13 mouse cellular contexts compared by ENCODE assay signal in the genomic region with DNA sequence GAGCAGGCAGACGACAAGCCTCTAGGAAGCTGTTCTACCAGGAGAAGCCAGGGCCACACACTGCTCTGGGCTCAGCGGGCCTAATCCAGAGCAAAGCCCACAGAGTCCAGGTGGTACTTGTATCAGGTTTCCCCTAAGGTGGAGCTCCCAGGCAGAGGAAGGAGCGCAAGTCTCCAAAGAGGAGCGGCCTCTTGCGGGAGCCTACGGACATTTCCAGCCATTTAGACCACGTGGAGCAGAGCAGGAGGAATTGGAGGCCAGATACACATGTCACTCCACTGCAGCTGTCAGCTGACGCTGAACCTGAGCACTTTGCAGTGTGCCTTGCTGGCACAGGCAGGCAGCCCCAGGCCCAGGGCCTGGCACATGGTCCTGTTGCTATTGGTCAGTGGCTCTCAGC. TPM values are rescaled to one million over a fixed set of nuclear protein-coding genes. Genes with fewer than 3 reads are reported as not detected.
DNase-seq lines count a peak whose midpoint lies in the region; ATAC-seq and TF ChIP-seq lines count a peak whose summit lies in the region.
"Had no signal": no experiment of that assay in that cellular context is flagged by ENCODE, and none has a peak within 500 bp of the region (broad histone marks: within the 10 kb centered on the region; RNA-seq: fewer than 3 reads in every experiment).

No protein-coding gene starts in this region.

- 50% methylated on average over 8 of the region's 8 CpGs for WGBS in hindbrain, embryonic 12.5 days
- 46% methylated on average over 8 of the region's 8 CpGs for WGBS in hindbrain, postnatal 0 days
- 59% methylated on average over 8 of the region's 8 CpGs for whole genome bisulfite sequencing in limb, embryonic 10.5 days

- H3K4me2 ChIP-seq in hindbrain, embryonic 12.5 days (replicated peaks) = no peak overlapping the region
- no peak overlapping the region for H3K4me2 ChIP-seq in hindbrain, postnatal 0 days (ENCODE audit: low read depth, low read length)

- no peaks in the 10 kb centered on the region for H3K9me3 ChIP-seq in hindbrain, embryonic 12.5 days (replicated peaks)
- no peaks in the 10 kb centered on the region for H3K9me3 ChIP-seq in hindbrain, postnatal 0 days (ENCODE audit: low read length)
- no peaks in the 10 kb centered on the region for H3K9me3 ChIP-seq in limb, embryonic 10.5 days (replicated peaks)

- H3K9ac ChIP-seq in hindbrain, embryonic 12.5 days = no peak overlapping the region
- no peak overlapping the region for H3K9ac ChIP-seq in hindbrain, postnatal 0 days (replicated peaks; ENCODE audit: low read length)
- H3K9ac ChIP-seq: forebrain, postnatal 0 days had no signal

- peaks cover 79% of the 10 kb centered on the region for H3K4me1 ChIP-seq in hindbrain, embryonic 12.5 days
- peaks cover 28% of the 10 kb centered on the region for H3K4me1 ChIP-seq in hindbrain, postnatal 0 days (ENCODE audit: insufficient read depth, low read length)
- peaks cover 94% of the 10 kb centered on the region for H3K4me1 ChIP-seq in limb, embryonic 10.5 days

- ATAC-seq in hindbrain, embryonic 12.5 days (ENCODE audit: low FRiP score) = no peak
- ATAC-seq in hindbrain, postnatal 0 days = no peak
- ATAC-seq in erythroid progenitor cell, adult 5-6 weeks (replicated peaks; ENCODE audit: low FRiP score, poor library complexity, severe bottlenecking) = no peak
- ATAC-seq: forebrain, postnatal 0 days; inflammation-experienced regulatory T-cells, adult 6 months had no signal

- H3K36me3 ChIP-seq in hindbrain, embryonic 12.5 days = no peaks in the 10 kb centered on the region
- no peaks in the 10 kb centered on the region for H3K36me3 ChIP-seq in hindbrain, postnatal 0 days (ENCODE audit: insufficient read depth, low read length)
- 0 out of 2 replicates have a peak, but pooled peaks cover 7% of the 10 kb centered on the region for H3K36me3 ChIP-seq in limb, embryonic 10.5 days

- H3K27ac ChIP-seq in hindbrain, embryonic 12.5 days = 0 out of 2 replicates have a peak overlapping the region, but pooled peaks have one; percentile 24
- no peak overlapping the region for H3K27ac ChIP-seq in hindbrain, postnatal 0 days
- H3K27ac ChIP-seq in limb, embryonic 10.5 days = peak overlapping the region; percentile 71
- H3K27ac ChIP-seq: heart, adult 2 months had no signal

- DNase-seq in cerebellum, adult 18-20 months = peak; percentile 9 to 15
- DNase-seq in cerebellum, postnatal 4 days (ENCODE audit: low spot score in 2 of 2) = no peak
- DNase-seq in hindbrain, postnatal 0 days (ENCODE audit: low spot score) = no peak
- peak; percentile 29 for DNase-seq in cerebellum, adult 9-10 months
- no peak for DNase-seq in limb, embryonic 10.5 days (ENCODE audit: low spot score)
- no peak for DNase-seq in left cerebral cortex, adult 8-10 months (ENCODE audit: low spot score in 2 of 2)
- DNase-seq: forebrain, postnatal 0 days; heart, adult 2 months; lung, adult 18-20 months; thymus, postnatal 25 days had no signal

- H3K27me3 ChIP-seq in hindbrain, embryonic 12.5 days = no peaks in the 10 kb centered on the region
- H3K27me3 ChIP-seq in hindbrain, postnatal 0 days (ENCODE audit: insufficient read depth, low read length) = no peaks in the 10 kb centered on the region
- peaks cover 7% of the 10 kb centered on the region; the same call in 1 of the 2 replicates for H3K27me3 ChIP-seq in limb, embryonic 10.5 days (ENCODE audit: low read depth, poor library complexity, severe bottlenecking)

- TF ChIP-seq CTCF in hindbrain, postnatal 0 days (IDR thresholded peaks at IDR 0.05; ENCODE audit: low read depth) = no peak

- H3K4me3 ChIP-seq in hindbrain, embryonic 12.5 days = no peak overlapping the region
- no peak overlapping the region for H3K4me3 ChIP-seq in hindbrain, postnatal 0 days (ENCODE audit: low read length)
- no peak overlapping the region for H3K4me3 ChIP-seq in limb, embryonic 10.5 days
- H3K4me3 ChIP-seq: heart, adult 2 months had no signal

RNA-seq across cellular contexts. Expression of gene Ccnk, which starts 35.7 kb away (rescaled TPM):
- polyA plus RNA-seq in hindbrain, embryonic 12.5 days (2016; fragmentation: Nextera tagmentation; extraction: Ambion mirVana) = 2.9 and 3.6 TPM in 2 replicates
- 8.0 and 10.7 TPM in 2 replicates for total RNA-seq in hindbrain, postnatal 0 days (2014; rRNA removed)
- 2.3 and 2.8 TPM in 2 replicates for polyA plus RNA-seq in hindbrain, postnatal 0 days (2015; fragmentation: Nextera tagmentation; extraction: Ambion mirVana)
- polyA plus RNA-seq in limb, embryonic 10.5 days (2016; fragmentation: Nextera tagmentation; extraction: Ambion mirVana) = 3.3 and 3.4 TPM in 2 replicates
- total RNA-seq in left cerebral cortex, adult 8-10 months (2022) = 10 to 100 TPM; 25.9 to 30.3 (median 28.2) TPM
- total RNA-seq in erythroid progenitor cell, adult 5-6 weeks (2015; ENCODE audit: low replicate concordance) = 38.1 and 80.0 TPM in 2 replicates
- total RNA-seq in erythroid progenitor cell, adult 5-6 weeks (2017; ENCODE audit: low replicate concordance) = 19.3 and 24.7 TPM in 2 replicates

RNA-seq across cellular contexts. Expression of gene Setd3, which starts 36.0 kb away (rescaled TPM):
- polyA plus RNA-seq in hindbrain, embryonic 12.5 days (2016; fragmentation: Nextera tagmentation; extraction: Ambion mirVana) = 108 and 118 TPM in 2 replicates
- total RNA-seq in hindbrain, postnatal 0 days (2014; rRNA removed) = 57.4 and 61.3 TPM in 2 replicates
- 87.1 and 90.4 TPM in 2 replicates for polyA plus RNA-seq in hindbrain, postnatal 0 days (2015; fragmentation: Nextera tagmentation; extraction: Ambion mirVana)
- 71.4 and 76.9 TPM in 2 replicates for polyA plus RNA-seq in limb, embryonic 10.5 days (2016; fragmentation: Nextera tagmentation; extraction: Ambion mirVana)
- 100 to 1,000 TPM; 184 to 213 (median 200) TPM for total RNA-seq in left cerebral cortex, adult 8-10 months (2022)
- total RNA-seq in erythroid progenitor cell, adult 5-6 weeks (2015; ENCODE audit: low replicate concordance) = 121 and 122 TPM in 2 replicates
- total RNA-seq in erythroid progenitor cell, adult 5-6 weeks (2017; ENCODE audit: low replicate concordance) = 162 and 177 TPM in 2 replicates

Comparison
In these comparisons a context has a peak if more than half of its experiments do, and no peak if none do; other contexts are left out.
1. DNase-seq: peak in cerebellum, adult 18-20 months (2 of 2) and cerebellum, adult 9-10 months (single experiment); none in cerebellum, postnatal 4 days (0 of 2), hindbrain, postnatal 0 days (single experiment), limb, embryonic 10.5 days (single experiment) and left cerebral cortex, adult 8-10 months (0 of 2).